ENCODE assay signal across 26 mouse cellular contexts in genomic region chr8:85478397-85478796, GRCm38 (mm10). TPM values are rescaled to one million over a fixed set of nuclear protein-coding genes. Genes with fewer than 3 reads are reported as not detected.
DNase-seq lines count a peak whose midpoint lies in the region; ATAC-seq and TF ChIP-seq lines count a peak whose summit lies in the region.
"Had no signal": no experiment of that assay in that cellular context is flagged by ENCODE, and none has a peak within 500 bp of the region (broad histone marks: within the 10 kb centered on the region; RNA-seq: fewer than 3 reads in every experiment).

No protein-coding gene starts in this region.

- no peak overlapping the region for H3K9ac ChIP-seq in kidney, embryonic 16.5 days (replicated peaks; ENCODE audit: low read length)
- H3K9ac ChIP-seq in ES-Bruce4 (ENCODE audit: low read depth, poor library complexity, severe bottlenecking) = no peak overlapping the region
- no peak overlapping the region for H3K9ac ChIP-seq in liver, embryonic 14.5 days (replicated peaks)
- no peak overlapping the region for H3K9ac ChIP-seq in neural tube, embryonic 15.5 days (replicated peaks)
- H3K9ac ChIP-seq: embryonic facial prominence, embryonic 13.5 days; forebrain, embryonic 13.5 days; midbrain, embryonic 15.5 days; neural tube, embryonic 12.5 days had no signal

- TF ChIP-seq POLR2A in kidney, adult 2 months (IDR thresholded peaks at IDR 0.05; ENCODE audit: low read depth, low read length) = no peak
- TF ChIP-seq POLR2A in ES-Bruce4 (IDR thresholded peaks at IDR 0.05; ENCODE audit: insufficient read depth, low read length) = no peak

- H3K4me3 ChIP-seq in kidney, adult 2 months (ENCODE audit: insufficient read depth, low read depth, low read length) = no peak overlapping the region
- no peak overlapping the region for H3K4me3 ChIP-seq in kidney, embryonic 16.5 days (ENCODE audit: low read length)
- no peak overlapping the region for H3K4me3 ChIP-seq in ES-Bruce4 (ENCODE audit: low read depth, low read length)
- H3K4me3 ChIP-seq in liver, embryonic 14.5 days (ENCODE audit: insufficient read depth in 1 of 2, low read depth in 2 of 2, low read length in 2 of 2) = no peak overlapping the region
- H3K4me3 ChIP-seq in neural tube, embryonic 15.5 days (replicated peaks) = no peak overlapping the region
- H3K4me3 ChIP-seq: embryonic facial prominence, embryonic 13.5 days; erythroblast, embryonic 14.5 days; forebrain, embryonic 13.5 days; midbrain, embryonic 15.5 days; neural tube, embryonic 12.5 days had no signal

- 59% methylated on average over 2 of the region's 2 CpGs for WGBS in kidney, adult 2 months
- 94% methylated on average over 2 of the region's 2 CpGs for WGBS in kidney, embryonic 16.5 days
- 67% methylated on average over 2 of the region's 2 CpGs for WGBS in liver, embryonic 14.5 days (ENCODE audit: insufficient replicate concordance)
- 78% methylated on average over 2 of the region's 2 CpGs for WGBS in neural tube, embryonic 15.5 days

- H3K9me3 ChIP-seq in kidney, embryonic 16.5 days (ENCODE audit: low read length) = no peaks in the 10 kb centered on the region
- H3K9me3 ChIP-seq in ES-Bruce4 (replicated peaks; ENCODE audit: control insufficient read depth, insufficient read depth, low read length, poor library complexity, severe bottlenecking) = no peaks in the 10 kb centered on the region; the same call in 1 of the 2 replicates
- no peaks in the 10 kb centered on the region for H3K9me3 ChIP-seq in liver, embryonic 14.5 days (ENCODE audit: control insufficient read depth, low read length)
- H3K9me3 ChIP-seq in neural tube, embryonic 15.5 days (replicated peaks) = no peaks in the 10 kb centered on the region
- H3K9me3 ChIP-seq: embryonic facial prominence, embryonic 13.5 days; forebrain, embryonic 13.5 days; midbrain, embryonic 15.5 days; neural tube, embryonic 12.5 days had no signal

- no peaks in the 10 kb centered on the region for H3K27me3 ChIP-seq in kidney, adult 2 months (replicated peaks; ENCODE audit: control insufficient read depth, insufficient read depth, low read length)
- H3K27me3 ChIP-seq in kidney, embryonic 16.5 days (ENCODE audit: insufficient read depth, low read length) = no peaks in the 10 kb centered on the region
- H3K27me3 ChIP-seq in ES-Bruce4 (ENCODE audit: control insufficient read depth, insufficient read depth, low read length, poor library complexity, severe bottlenecking) = no peaks in the 10 kb centered on the region
- H3K27me3 ChIP-seq in liver, embryonic 14.5 days (ENCODE audit: control insufficient read depth, insufficient read depth, low read length) = no peaks in the 10 kb centered on the region
- H3K27me3 ChIP-seq in neural tube, embryonic 15.5 days (replicated peaks) = no peaks in the 10 kb centered on the region
- H3K27me3 ChIP-seq: embryonic facial prominence, embryonic 13.5 days; forebrain, embryonic 13.5 days; midbrain, embryonic 15.5 days had no signal

- H3K4me1 ChIP-seq in kidney, adult 2 months (ENCODE audit: control insufficient read depth, insufficient read depth, low read length) = peaks cover 30% of the 10 kb centered on the region
- H3K4me1 ChIP-seq in kidney, embryonic 16.5 days (ENCODE audit: insufficient read depth, low read length) = no peaks in the 10 kb centered on the region
- H3K4me1 ChIP-seq in ES-Bruce4 (ENCODE audit: control insufficient read depth, insufficient read depth, low read length) = peaks cover 5% of the 10 kb centered on the region
- H3K4me1 ChIP-seq in liver, embryonic 14.5 days (replicated peaks; ENCODE audit: control insufficient read depth in 2 of 2, insufficient read depth in 2 of 2, low read length in 1 of 2) = peaks cover 0 to 8% of the 10 kb centered on the region in 2 experiments; a peak in 1 of 4 replicates
- peaks cover 5% of the 10 kb centered on the region; the same call in 1 of the 2 replicates for H3K4me1 ChIP-seq in neural tube, embryonic 15.5 days
- H3K4me1 ChIP-seq: embryonic facial prominence, embryonic 13.5 days; midbrain, embryonic 15.5 days; neural tube, embryonic 12.5 days had no signal

- H3K36me3 ChIP-seq in kidney, adult 2 months (ENCODE audit: control insufficient read depth, insufficient read depth, low read length) = no peaks in the 10 kb centered on the region
- H3K36me3 ChIP-seq in kidney, embryonic 16.5 days (ENCODE audit: insufficient read depth, low read length) = no peaks in the 10 kb centered on the region
- H3K36me3 ChIP-seq in ES-Bruce4 (ENCODE audit: control insufficient read depth, insufficient read depth, low read length, poor library complexity, severe bottlenecking) = no peaks in the 10 kb centered on the region
- no peaks in the 10 kb centered on the region for H3K36me3 ChIP-seq in liver, embryonic 14.5 days (replicated peaks; ENCODE audit: control insufficient read depth, insufficient read depth, low read depth)
- no peaks in the 10 kb centered on the region for H3K36me3 ChIP-seq in neural tube, embryonic 15.5 days
- H3K36me3 ChIP-seq: embryonic facial prominence, embryonic 13.5 days; midbrain, embryonic 15.5 days; neural tube, embryonic 12.5 days had no signal

- no peak for TF ChIP-seq CTCF in kidney, adult 2 months (conservative IDR thresholded peaks at IDR 0.05; ENCODE audit: insufficient read depth, insufficient read length, low read depth, low read length)
- TF ChIP-seq CTCF in ES-Bruce4 (IDR thresholded peaks at IDR 0.05; ENCODE audit: low read depth, low read length) = no peak
- TF ChIP-seq CTCF in liver, embryonic 14.5 days (IDR thresholded peaks at IDR 0.05; ENCODE audit: low read depth) = no peak

- peak overlapping the region; percentile 85 for H3K27ac ChIP-seq in kidney, adult 2 months (ENCODE audit: insufficient read depth, low read depth, low read length)
- H3K27ac ChIP-seq in kidney, embryonic 16.5 days (ENCODE audit: low read length) = no peak overlapping the region
- H3K27ac ChIP-seq in ES-Bruce4 (ENCODE audit: insufficient read depth, low read length) = peak overlapping the region; percentile 59
- H3K27ac ChIP-seq in liver, embryonic 14.5 days = no peak overlapping the region
- no peak overlapping the region for H3K27ac ChIP-seq in neural tube, embryonic 15.5 days (replicated peaks)
- H3K27ac ChIP-seq: embryonic facial prominence, embryonic 13.5 days; forebrain, embryonic 13.5 days; hindbrain, postnatal 0 days; kidney, postnatal 0 days; macrophage; midbrain, embryonic 15.5 days; neural tube, embryonic 12.5 days had no signal

- ATAC-seq in kidney, embryonic 16.5 days (ENCODE audit: low FRiP score, low TSS enrichment) = no peak
- peak; percentile 48; the same call in 1 of the 2 replicates for ATAC-seq in liver, embryonic 14.5 days (ENCODE audit: insufficient read depth)
- ATAC-seq in neural tube, embryonic 15.5 days (ENCODE audit: low FRiP score) = no peak
- ATAC-seq: forebrain, embryonic 13.5 days; hindbrain, postnatal 0 days; intestine, embryonic 16.5 days; midbrain, embryonic 15.5 days had no signal

- peak; percentile 41 for DNase-seq in kidney, adult 2 months
- peak; percentile 50 for DNase-seq in R1 (ENCODE audit: low read depth, low spot score)
- DNase-seq in liver, embryonic 14.5 days (ENCODE audit: low read depth in 3 of 3, low spot score in 3 of 3) = no peak
- no peak for DNase-seq in cerebellum, postnatal 25 days
- no peak for DNase-seq in urinary bladder, postnatal 4 days (ENCODE audit: low spot score in 2 of 2)
- DNase-seq: cerebellum, adult 11 months; cerebellum, adult 9-11 months; gastrocnemius, postnatal 10 days; layer of hippocampus, adult 9-11 months; right cerebral cortex, adult 18-20 months; right cerebral cortex, postnatal 4 days; thymus, adult 2 months; thymus, postnatal 4 days had no signal

- no peak overlapping the region for H3K4me2 ChIP-seq in kidney, embryonic 16.5 days (replicated peaks; ENCODE audit: low read depth, low read length)
- no peak overlapping the region for H3K4me2 ChIP-seq in liver, embryonic 14.5 days (ENCODE audit: low read depth)
- no peak overlapping the region for H3K4me2 ChIP-seq in neural tube, embryonic 15.5 days
- H3K4me2 ChIP-seq: embryonic facial prominence, embryonic 13.5 days; forebrain, embryonic 13.5 days; heart, embryonic 11.5 days; midbrain, embryonic 15.5 days; neural tube, embryonic 12.5 days had no signal

- TF ChIP-seq EP300 in ES-Bruce4 (IDR thresholded peaks at IDR 0.05; ENCODE audit: insufficient read depth, low read depth, low read length) = no peak
- no peak for TF ChIP-seq EP300 in liver, embryonic 14.5 days (IDR thresholded peaks at IDR 0.05; ENCODE audit: low read depth)

RNA-seq across cellular contexts. Expression of gene Gpt2, which starts 14.0 kb away (rescaled TPM):
- polyA plus RNA-seq in kidney, adult 2 months (2012; rRNA removed) = 51.5 and 55.9 TPM in 2 replicates
- 19.1 and 21.2 TPM in 2 replicates for polyA plus RNA-seq in kidney, embryonic 16.5 days (2015; fragmentation: Nextera tagmentation; extraction: Ambion mirVana)
- polyA plus RNA-seq in ES-Bruce4 (2011; ENCODE audit: insufficient read depth, insufficient read length, low read depth, missing spikeins) = 29.1 and 31.1 TPM in 2 replicates
- polyA plus RNA-seq in liver, embryonic 14.5 days (2012; rRNA removed) = 8.1 and 8.7 TPM in 2 replicates
- 13.1 and 15.5 TPM in 2 replicates for polyA plus RNA-seq in liver, embryonic 14.5 days (2014; fragmentation: Nextera tagmentation; extraction: Ambion mirVana)
- 51.2 and 60.2 TPM in 2 replicates for polyA plus RNA-seq in neural tube, embryonic 15.5 days (2015; fragmentation: Nextera tagmentation; extraction: Ambion mirVana)
- polyA plus RNA-seq: erythroblast, embryonic 14.5 days had no signal

RNA-seq across cellular contexts. Expression of gene 4921524J17Rik, which starts 45.8 kb away (rescaled TPM):
- 4.2 and 6.9 TPM in 2 replicates for polyA plus RNA-seq in kidney, adult 2 months (2012; rRNA removed)
- polyA plus RNA-seq in kidney, embryonic 16.5 days (2015; fragmentation: Nextera tagmentation; extraction: Ambion mirVana) = 38.8 and 40.3 TPM in 2 replicates
- 56.8 and 57.7 TPM in 2 replicates for polyA plus RNA-seq in ES-Bruce4 (2011; ENCODE audit: insufficient read depth, insufficient read length, low read depth, missing spikeins)
- polyA plus RNA-seq in liver, embryonic 14.5 days (2012; rRNA removed) = 5.4 and 7.0 TPM in 2 replicates
- polyA plus RNA-seq in liver, embryonic 14.5 days (2014; fragmentation: Nextera tagmentation; extraction: Ambion mirVana) = 15.4 and 17.1 TPM in 2 replicates
- 37.4 and 37.6 TPM in 2 replicates for polyA plus RNA-seq in neural tube, embryonic 15.5 days (2015; fragmentation: Nextera tagmentation; extraction: Ambion mirVana)

Comparison
In these comparisons a context has a peak if more than half of its experiments do, and no peak if none do; other contexts are left out.
1. H3K27ac ChIP-seq: peak in kidney, adult 2 months (single experiment) and ES-Bruce4 (single experiment); none in kidney, embryonic 16.5 days (single experiment), liver, embryonic 14.5 days (single experiment) and neural tube, embryonic 15.5 days (single experiment).
2. DNase-seq: peak in kidney, adult 2 months (single experiment) and R1 (single experiment); none in liver, embryonic 14.5 days (0 of 3), cerebellum, postnatal 25 days (0 of 2) and urinary bladder, postnatal 4 days (0 of 2).